Mouse (Mus musculus) urinary bladder, postnatal 14 days (tissue): ENCODE data around the gene Dhx57.

Experiments
- DNase-seq: peaks from one replicate; pipeline ENCODE4 v3.0.0; 2021; ENCODE audit warnings: low spot score

Gene Dhx57

GRCm38 (mm10) chr17:80193075-80193474 is 97.2 kb downstream of the Dhx57 start:
- DNase-seq = no peak
